Mouse (Mus musculus): Measurements from ENCODE around the gene Rarb. TPM values are rescaled to one million over a fixed set of nuclear protein-coding genes. Genes with fewer than 3 reads are reported as not detected.

The Rarb gene
- polyA plus RNA-seq, 1 experiment, result 1.0 TPM

GRCm38 (mm10) chr14:16478606-16479323 lies 340.2 kb downstream of the Rarb start:
- whole genome bisulfite sequencing, result 88% methylated on average over 1 of the region's 1 CpGs
- DNase-seq (ENCODE audit: low read depth in 1 of 2, low spot score in 2 of 2), result no peak
- no peaks in the 10 kb centered on the region for H3K36me3 ChIP-seq (ENCODE audit: control insufficient read depth, insufficient read depth, low read length)
- H3K4me1 ChIP-seq (ENCODE audit: control insufficient read depth, insufficient read depth, insufficient read length), result no peaks in the 10 kb centered on the region
- H3K27me3 ChIP-seq (ENCODE audit: control insufficient read depth, insufficient read depth, low read length), result no peaks in the 10 kb centered on the region
- H3K27ac ChIP-seq (ENCODE audit: insufficient read depth, low read length), result no peak overlapping the region
- TF ChIP-seq CTCF (IDR thresholded peaks at IDR 0.05; ENCODE audit: extremely low read depth, insufficient read depth, insufficient read length, insufficient replicate concordance), result no peak
- no peak for TF ChIP-seq POLR2A (IDR thresholded peaks at IDR 0.05; ENCODE audit: low read depth, low read length)
- H3K4me3 ChIP-seq (ENCODE audit: extremely low read depth, insufficient read depth, insufficient read length), result no peak overlapping the region

GRCm38 (mm10) chr14:16448269-16448987 lies 370.5 kb downstream of the Rarb start:
- Histone ChIP-seq H3K27me3 (ENCODE audit: control insufficient read depth, insufficient read depth, low read length) (no peaks in the 10 kb centered on the region), H3K36me3 (ENCODE audit: control insufficient read depth, insufficient read depth, low read length) (no peaks in the 10 kb centered on the region), H3K4me3 (ENCODE audit: extremely low read depth, insufficient read depth, insufficient read length) (no peak overlapping the region), H3K27ac (ENCODE audit: insufficient read depth, low read length) (no peak overlapping the region), H3K4me1 (ENCODE audit: control insufficient read depth, insufficient read depth, insufficient read length) (no peaks in the 10 kb centered on the region)
- WGBS, result 38% methylated on average over 4 of the region's 4 CpGs
- no peak for TF ChIP-seq POLR2A (IDR thresholded peaks at IDR 0.05; ENCODE audit: low read depth, low read length)
- no peak for TF ChIP-seq CTCF (IDR thresholded peaks at IDR 0.05; ENCODE audit: extremely low read depth, insufficient read depth, insufficient read length, insufficient replicate concordance)
- DNase-seq (ENCODE audit: low read depth in 1 of 2, low spot score in 2 of 2), result no peak

- TF ChIP-seq POLR2A (IDR thresholded peaks at IDR 0.05; ENCODE audit: low read depth, low read length) (no peak), CTCF (IDR thresholded peaks at IDR 0.05; ENCODE audit: extremely low read depth, insufficient read depth, insufficient read length, insufficient replicate concordance) (no peak)
- 31% methylated on average over 3 of the region's 3 CpGs for WGBS
- Histone ChIP-seq H3K36me3 (ENCODE audit: control insufficient read depth, insufficient read depth, low read length) (no peaks in the 10 kb centered on the region), H3K27me3 (ENCODE audit: control insufficient read depth, insufficient read depth, low read length) (no peaks in the 10 kb centered on the region), H3K4me3 (ENCODE audit: extremely low read depth, insufficient read depth, insufficient read length) (no peak overlapping the region), H3K27ac (ENCODE audit: insufficient read depth, low read length) (no peak overlapping the region), H3K4me1 (ENCODE audit: control insufficient read depth, insufficient read depth, insufficient read length) (no peaks in the 10 kb centered on the region)
- no peak for DNase-seq (ENCODE audit: low read depth in 1 of 2, low spot score in 2 of 2)
Measured at GRCm38 (mm10) chr14:16447587-16447986, 371.4 kb downstream of the Rarb start.

- TF ChIP-seq CTCF (IDR thresholded peaks at IDR 0.05; ENCODE audit: extremely low read depth, insufficient read depth, insufficient read length, insufficient replicate concordance) (no peak), POLR2A (IDR thresholded peaks at IDR 0.05; ENCODE audit: low read depth, low read length) (no peak)
- no peak for DNase-seq (ENCODE audit: low read depth in 1 of 2, low spot score in 2 of 2)
- no peak overlapping the region for H3K27ac ChIP-seq (ENCODE audit: insufficient read depth, low read length)
- no peaks in the 10 kb centered on the region for H3K27me3 ChIP-seq (ENCODE audit: control insufficient read depth, insufficient read depth, low read length)
- H3K4me3 ChIP-seq (ENCODE audit: extremely low read depth, insufficient read depth, insufficient read length), result no peak overlapping the region
- H3K4me1 ChIP-seq (ENCODE audit: control insufficient read depth, insufficient read depth, insufficient read length), result no peaks in the 10 kb centered on the region
- H3K36me3 ChIP-seq (ENCODE audit: control insufficient read depth, insufficient read depth, low read length), result no peaks in the 10 kb centered on the region
- 90% methylated on average over 4 of the region's 4 CpGs for whole genome bisulfite sequencing
Measured at GRCm38 (mm10) chr14:16444859-16445258, 374.1 kb downstream of the Rarb start.

- no peak for DNase-seq (ENCODE audit: low read depth in 1 of 2, low spot score in 2 of 2)
- H3K27me3 ChIP-seq (ENCODE audit: control insufficient read depth, insufficient read depth, low read length), result no peaks in the 10 kb centered on the region
- peaks cover 2% of the 10 kb centered on the region; the same call in 1 of the 2 replicates for H3K36me3 ChIP-seq (ENCODE audit: control insufficient read depth, insufficient read depth, low read length)
- no peak overlapping the region for H3K4me3 ChIP-seq (ENCODE audit: extremely low read depth, insufficient read depth, insufficient read length)
- H3K4me1 ChIP-seq (ENCODE audit: control insufficient read depth, insufficient read depth, insufficient read length), result no peaks in the 10 kb centered on the region
- WGBS, result 90% methylated on average over 6 of the region's 6 CpGs
- no peak overlapping the region for H3K27ac ChIP-seq (ENCODE audit: insufficient read depth, low read length)
- TF ChIP-seq CTCF (IDR thresholded peaks at IDR 0.05; ENCODE audit: extremely low read depth, insufficient read depth, insufficient read length, insufficient replicate concordance) (no peak), POLR2A (IDR thresholded peaks at IDR 0.05; ENCODE audit: low read depth, low read length) (no peak)
Measured at GRCm38 (mm10) chr14:16439385-16440126, 379.4 kb downstream of the Rarb start.

- H3K4me1 ChIP-seq (ENCODE audit: control insufficient read depth, insufficient read depth, insufficient read length), result no peaks in the 10 kb centered on the region
- no peaks in the 10 kb centered on the region for H3K27me3 ChIP-seq (ENCODE audit: control insufficient read depth, insufficient read depth, low read length)
- H3K36me3 ChIP-seq (ENCODE audit: control insufficient read depth, insufficient read depth, low read length), result peaks cover 4% of the 10 kb centered on the region; the same call in 1 of the 2 replicates
- 95% methylated on average over 4 of the region's 4 CpGs for WGBS
- no peak for DNase-seq (ENCODE audit: low read depth in 1 of 2, low spot score in 2 of 2)
- TF ChIP-seq POLR2A (IDR thresholded peaks at IDR 0.05; ENCODE audit: low read depth, low read length) (no peak), CTCF (IDR thresholded peaks at IDR 0.05; ENCODE audit: extremely low read depth, insufficient read depth, insufficient read length, insufficient replicate concordance) (no peak)
- H3K4me3 ChIP-seq (ENCODE audit: extremely low read depth, insufficient read depth, insufficient read length), result no peak overlapping the region
- H3K27ac ChIP-seq (ENCODE audit: insufficient read depth, low read length), result no peak overlapping the region
Measured at GRCm38 (mm10) chr14:16437386-16437785, 381.6 kb downstream of the Rarb start.

Measured in spleen, adult 2 months (tissue).